Mouse (Mus musculus) spleen, postnatal 10 days (tissue): ENCODE measurements around the gene Morn1.

Experiments
- DNase-seq, 2 experiments: peaks; one replicate each; pipeline ENCODE4 v3.0.0; 2021 to 2022; ENCODE audit warnings: low spot score in 2 of 2

Morn1 gene

GRCm38 (mm10) chr4:155188803-155189202 is 102.4 kb downstream of the Morn1 start:
- no peak for DNase-seq

GRCm38 (mm10) chr4:155189711-155190139 is 103.3 kb downstream of the Morn1 start:
- DNase-seq: no peak

GRCm38 (mm10) chr4:155190275-155190674 is 103.9 kb downstream of the Morn1 start:
- DNase-seq: no peak
